8 mouse cellular contexts compared by ENCODE assay signal in the genomic region with DNA sequence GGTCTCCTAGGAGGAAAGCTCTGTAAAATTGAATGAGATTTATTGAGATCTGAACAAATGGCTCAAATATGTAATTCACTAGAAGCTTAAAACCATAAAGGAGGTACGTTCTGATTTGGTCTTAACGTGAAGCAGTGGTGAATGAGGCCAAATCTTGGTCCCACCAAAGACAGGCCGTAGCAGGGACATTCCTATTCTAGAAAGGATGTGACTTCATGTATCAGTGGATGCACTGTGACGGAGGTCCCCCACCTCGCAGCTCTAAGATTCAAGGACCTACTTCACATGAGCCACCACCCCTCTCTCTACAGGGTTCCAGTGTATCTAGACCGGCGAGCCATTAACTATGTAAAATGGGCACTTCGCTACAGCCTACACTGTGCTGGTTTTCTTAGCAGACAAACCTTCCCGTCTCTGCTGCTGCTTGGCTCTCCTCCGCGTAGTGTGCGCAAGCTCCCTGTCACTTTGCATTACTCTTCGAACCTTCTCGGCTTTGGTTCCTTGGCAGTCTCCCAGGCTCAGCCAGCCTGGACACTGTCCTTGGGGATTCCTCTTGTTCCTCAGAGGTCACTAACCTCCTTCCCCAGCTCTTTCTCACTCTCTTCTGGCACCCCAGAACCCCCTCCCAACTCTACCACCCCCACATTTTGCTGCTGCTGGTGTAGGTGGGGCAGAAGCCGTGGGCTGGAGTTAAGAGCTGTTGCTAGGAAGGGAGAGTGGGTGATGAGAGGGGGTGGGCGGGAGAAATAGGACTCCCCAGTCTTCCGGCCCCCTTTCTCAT. TPM values are rescaled to one million over a fixed set of nuclear protein-coding genes. Genes with fewer than 3 reads are reported as not detected.
DNase-seq lines count a peak whose midpoint lies in the region; ATAC-seq and TF ChIP-seq lines count a peak whose summit lies in the region.
"Had no signal": no experiment of that assay in that cellular context is flagged by ENCODE, and none has a peak within 500 bp of the region (broad histone marks: within the 10 kb centered on the region; RNA-seq: fewer than 3 reads in every experiment).

No protein-coding gene starts in this region.

- no peaks in the 10 kb centered on the region for H3K36me3 ChIP-seq in embryonic facial prominence, embryonic 13.5 days
- H3K36me3 ChIP-seq in midbrain, embryonic 16.5 days (ENCODE audit: control insufficient read depth, insufficient read depth, low read length) = no peaks in the 10 kb centered on the region
- H3K36me3 ChIP-seq in liver, postnatal 0 days (replicated peaks; ENCODE audit: insufficient read depth, low read length) = no peaks in the 10 kb centered on the region
- H3K36me3 ChIP-seq: limb, embryonic 12.5 days had no signal

- no peak for ATAC-seq in embryonic facial prominence, embryonic 13.5 days (ENCODE audit: insufficient number of reproducible peaks, insufficient read depth, low FRiP score, low TSS enrichment, low read depth)
- peak; percentile 44 for ATAC-seq in midbrain, embryonic 16.5 days
- no peak for ATAC-seq in liver, postnatal 0 days

- TF ChIP-seq EP300 in liver, postnatal 0 days (IDR thresholded peaks at IDR 0.05; ENCODE audit: low read depth) = no peak

- 67% methylated on average over 17 of the region's 17 CpGs for WGBS in embryonic facial prominence, embryonic 13.5 days
- WGBS in midbrain, embryonic 16.5 days = 49% methylated on average over 17 of the region's 17 CpGs
- WGBS in liver, postnatal 0 days (ENCODE audit: insufficient replicate concordance) = 81% methylated on average over 17 of the region's 17 CpGs

- no peak overlapping the region for H3K9ac ChIP-seq in embryonic facial prominence, embryonic 13.5 days
- H3K9ac ChIP-seq in midbrain, embryonic 16.5 days (ENCODE audit: low read depth, low read length) = no peak overlapping the region; the same call in 1 of the 2 replicates
- no peak overlapping the region for H3K9ac ChIP-seq in liver, postnatal 0 days (replicated peaks)
- H3K9ac ChIP-seq: limb, embryonic 12.5 days had no signal

- peak overlapping the region; percentile 30; the same call in 1 of the 2 replicates for H3K4me3 ChIP-seq in layer of hippocampus, adult 2 months
- no peak overlapping the region for H3K4me3 ChIP-seq in embryonic facial prominence, embryonic 13.5 days
- no peak overlapping the region for H3K4me3 ChIP-seq in midbrain, embryonic 16.5 days (ENCODE audit: low read depth, low read length)
- H3K4me3 ChIP-seq in liver, postnatal 0 days (ENCODE audit: low read depth, low read length) = no peak overlapping the region
- H3K4me3 ChIP-seq: limb, embryonic 12.5 days had no signal

- TF ChIP-seq CTCF in layer of hippocampus, adult 2 months (conservative IDR thresholded peaks at IDR 0.05) = no peak
- TF ChIP-seq CTCF in liver, postnatal 0 days (IDR thresholded peaks at IDR 0.05; ENCODE audit: low read depth) = no peak

- H3K27me3 ChIP-seq in embryonic facial prominence, embryonic 13.5 days = no peaks in the 10 kb centered on the region
- H3K27me3 ChIP-seq in midbrain, embryonic 16.5 days (ENCODE audit: control insufficient read depth, insufficient read depth, low read depth, low read length) = no peaks in the 10 kb centered on the region
- no peaks in the 10 kb centered on the region for H3K27me3 ChIP-seq in liver, postnatal 0 days (ENCODE audit: insufficient read depth, low read length)
- H3K27me3 ChIP-seq: limb, embryonic 12.5 days had no signal

- H3K27ac ChIP-seq in layer of hippocampus, adult 2 months = peak overlapping the region; percentile 36
- no peak overlapping the region for H3K27ac ChIP-seq in embryonic facial prominence, embryonic 13.5 days
- no peak overlapping the region for H3K27ac ChIP-seq in midbrain, embryonic 16.5 days (ENCODE audit: low read length)
- no peak overlapping the region for H3K27ac ChIP-seq in liver, postnatal 0 days (ENCODE audit: low read depth)
- H3K27ac ChIP-seq: limb, embryonic 12.5 days had no signal

- peaks cover 11% of the 10 kb centered on the region for H3K4me1 ChIP-seq in embryonic facial prominence, embryonic 13.5 days
- H3K4me1 ChIP-seq in midbrain, embryonic 16.5 days (ENCODE audit: control insufficient read depth, insufficient read depth, low read length) = peaks cover 9% of the 10 kb centered on the region
- no peaks in the 10 kb centered on the region for H3K4me1 ChIP-seq in liver, postnatal 0 days (ENCODE audit: insufficient read depth)

- no peaks in the 10 kb centered on the region for H3K9me3 ChIP-seq in embryonic facial prominence, embryonic 13.5 days
- H3K9me3 ChIP-seq in midbrain, embryonic 16.5 days (replicated peaks; ENCODE audit: control insufficient read depth, low read length, poor library complexity, severe bottlenecking) = no peaks in the 10 kb centered on the region
- H3K9me3 ChIP-seq in liver, postnatal 0 days (ENCODE audit: low read length) = no peaks in the 10 kb centered on the region
- H3K9me3 ChIP-seq: limb, embryonic 12.5 days had no signal

- DNase-seq in layer of hippocampus, adult 2 months (ENCODE audit: low spot score in 2 of 2) = no peak
- no peak for DNase-seq in layer of hippocampus, adult 11-12 months (ENCODE audit: low spot score)
- DNase-seq in adrenal gland, adult 2 months = peak; percentile 67
- no peak for DNase-seq in liver, postnatal 0 days
- DNase-seq in spleen, adult 12 weeks (ENCODE audit: low spot score) = no peak

- H3K4me2 ChIP-seq in embryonic facial prominence, embryonic 13.5 days = peak overlapping the region; percentile 36
- H3K4me2 ChIP-seq in midbrain, embryonic 16.5 days (ENCODE audit: low read length) = peak overlapping the region; percentile 14; the same call in 1 of the 2 replicates
- H3K4me2 ChIP-seq in liver, postnatal 0 days (ENCODE audit: low read depth, low read length) = no peak overlapping the region
- H3K4me2 ChIP-seq: limb, embryonic 12.5 days had no signal

RNA-seq across cellular contexts. Expression of a gene that starts 8.2 kb away (rescaled TPM):
- 10 to 100 TPM; 40.9 to 42.2 TPM for total RNA-seq in layer of hippocampus, adult 2 months (2021)
- 10 to 100 TPM; 35.8 to 36.2 TPM for total RNA-seq in adrenal gland, adult 2 months (2021)
- 6.7 TPM in 2 replicates for polyA plus RNA-seq in adrenal gland, adult 2 months (2012; rRNA removed)
- 23.0 and 27.4 TPM in 2 replicates for polyA plus RNA-seq in embryonic facial prominence, embryonic 13.5 days (2015; fragmentation: Nextera tagmentation; extraction: Ambion mirVana)
- polyA plus RNA-seq in midbrain, embryonic 16.5 days (2015; fragmentation: Nextera tagmentation; extraction: Ambion mirVana) = 49.3 and 51.0 TPM in 2 replicates
- polyA plus RNA-seq in liver, postnatal 0 days (2015; fragmentation: Nextera tagmentation; extraction: Ambion mirVana) = 2.3 and 2.6 TPM in 2 replicates
